Mouse (Mus musculus) embryonic facial prominence, embryonic 15.5 days (tissue): ENCODE measurements around the gene Uaca. TPM values are rescaled to one million over a fixed set of nuclear protein-coding genes. Genes with fewer than 3 reads are reported as not detected.

Experiments used
- ATAC-seq: fragments of 200-750 bp; cut with Nextera tagmentation; 2 replicates; pipeline ENCODE4 v1.8.0; 2017; ENCODE audit warnings: low read depth, moderate TSS enrichment; ENCODE audit not compliant: insufficient number of reproducible peaks, low FRiP score, low TSS enrichment
- H3K27ac ChIP-seq: fragments of 300-500 bp; sonication (generic); replicated peaks from 2 replicates; pipeline ENCODE4 v1.5.1; 2015; ENCODE audit warnings: mild to moderate bottlenecking, inconsistent platforms
- H3K27me3 ChIP-seq: fragments of 300-500 bp; sonication (generic); 2 replicates; pipeline ENCODE4 v1.6.1; 2015; ENCODE audit warnings: inconsistent platforms
- H3K36me3 ChIP-seq: fragments of 300-500 bp; sonication (generic); 2 replicates; pipeline ENCODE4 v1.6.1; 2015; ENCODE audit warnings: mild to moderate bottlenecking, inconsistent platforms
- H3K4me1 ChIP-seq: fragments of 300-500 bp; sonication (generic); 2 replicates; pipeline ENCODE4 v1.6.1; 2015; ENCODE audit warnings: inconsistent platforms
- H3K4me2 ChIP-seq: fragments of 300-500 bp; sonication (generic); replicated peaks from 2 replicates; pipeline ENCODE4 v1.6.1; 2015; ENCODE audit warnings: mild to moderate bottlenecking, inconsistent platforms
- H3K4me3 ChIP-seq: fragments of 300-500 bp; sonication (generic); replicated peaks from 2 replicates; pipeline ENCODE4 v1.5.1; 2015; ENCODE audit warnings: mild to moderate bottlenecking, inconsistent platforms
- H3K9ac ChIP-seq: fragments of 300-500 bp; sonication (generic); 2 replicates; pipeline ENCODE4 v1.6.1; 2015; ENCODE audit warnings: inconsistent platforms
- H3K9me3 ChIP-seq: fragments of 300-500 bp; sonication (generic); replicated peaks from 2 replicates; pipeline ENCODE4 v1.6.1; 2016; ENCODE audit warnings: inconsistent platforms
- WGBS: fragments of 180-500 bp; shearing (Covaris S2); methylation state at CpG from one replicate; pipeline ENCODE4 v1.1.7; 2015; 5-methylcytosine and 5-hydroxymethylcytosine counted together
- polyA plus RNA-seq: library from polyadenylated mRNA; unstranded; fragments of >200 nt; fragmentation: Nextera tagmentation; extraction: Ambion mirVana; gene quantifications from 2 replicates; pipeline ENCODE4 v1.2.1, GENCODE M21; 2015

Uaca gene
- 33.9 and 38.2 TPM in 2 replicates for polyA plus RNA-seq

- WGBS: under 1% methylated on average over 45 of the region's 45 CpGs
These were observed at the start of gene Uaca for GRCm38 (mm10) chr9:60794210-60794840. Gene Uaca, plus strand, starts transcription at chr9:60794542.

GRCm38 (mm10) chr9:60744971-60745370, 49.4 kb upstream of the Uaca start:
- Histone ChIP-seq H3K4me1 (peaks cover 12% of the 10 kb centered on the region), H3K4me2 (no peak overlapping the region), H3K9me3 (no peaks in the 10 kb centered on the region), H3K4me3 (no peak overlapping the region), H3K27ac (no peak overlapping the region), H3K27me3 (no peaks in the 10 kb centered on the region; the same call in 1 of the 2 replicates), H3K36me3 (no peaks in the 10 kb centered on the region), H3K9ac (0 out of 2 replicates have a peak overlapping the region, but pooled peaks have one; percentile 5)
- ATAC-seq: no peak
- WGBS: 47% methylated on average over 4 of the region's 4 CpGs

More at GRCm38 (mm10) chr9:60794210-60794840, at the start of gene Uaca:
- peak within 1 kb of the TSS; percentile 84 for H3K4me2 ChIP-seq
- ATAC-seq: peak; percentile 95
- H3K4me3 ChIP-seq: peak within 1 kb of the TSS; percentile 91
- H3K9ac ChIP-seq: peak within 1 kb of the TSS; percentile 77
- H3K27ac ChIP-seq: peak within 1 kb of the TSS; percentile 85
- H3K27me3 ChIP-seq: no peaks in the 10 kb centered on the region
- no peaks in the 10 kb centered on the region for H3K36me3 ChIP-seq
- peaks cover 11% of the 10 kb centered on the region for H3K4me1 ChIP-seq
- no peaks in the 10 kb centered on the region for H3K9me3 ChIP-seq

- no peaks in the 10 kb centered on the region for H3K9me3 ChIP-seq
- no peak overlapping the region for H3K4me3 ChIP-seq
- WGBS: 53% methylated on average over 6 of the region's 6 CpGs
- H3K27me3 ChIP-seq: no peaks in the 10 kb centered on the region; the same call in 1 of the 2 replicates
- H3K4me2 ChIP-seq: no peak overlapping the region
- ATAC-seq: no peak
- H3K9ac ChIP-seq: no peak overlapping the region
- no peak overlapping the region for H3K27ac ChIP-seq
- peaks cover 12% of the 10 kb centered on the region for H3K4me1 ChIP-seq
- no peaks in the 10 kb centered on the region for H3K36me3 ChIP-seq
These were observed 47.8 kb upstream of the Uaca start for GRCm38 (mm10) chr9:60746561-60746960.

GRCm38 (mm10) chr9:60747672-60748071, 46.7 kb upstream of the Uaca start:
- H3K4me3 ChIP-seq: no peak overlapping the region
- H3K27me3 ChIP-seq: no peaks in the 10 kb centered on the region; the same call in 1 of the 2 replicates
- no peaks in the 10 kb centered on the region for H3K9me3 ChIP-seq
- ATAC-seq: no peak
- peaks cover 9% of the 10 kb centered on the region for H3K4me1 ChIP-seq
- H3K27ac ChIP-seq: no peak overlapping the region
- H3K4me2 ChIP-seq: no peak overlapping the region
- H3K9ac ChIP-seq: no peak overlapping the region
- 81% methylated on average over 5 of the region's 5 CpGs for WGBS
- H3K36me3 ChIP-seq: no peaks in the 10 kb centered on the region

GRCm38 (mm10) chr9:60748191-60748590, 46.2 kb upstream of the Uaca start:
- Histone ChIP-seq H3K27ac (no peak overlapping the region), H3K27me3 (no peaks in the 10 kb centered on the region; the same call in 1 of the 2 replicates)
- ATAC-seq: no peak

GRCm38 (mm10) chr9:60749105-60749504, 45.2 kb upstream of the Uaca start:
- Histone ChIP-seq H3K4me3 (no peak overlapping the region), H3K4me1 (no peaks in the 10 kb centered on the region), H3K27ac (no peak overlapping the region), H3K36me3 (no peaks in the 10 kb centered on the region), H3K4me2 (no peak overlapping the region), H3K9ac (no peak overlapping the region), H3K9me3 (no peaks in the 10 kb centered on the region), H3K27me3 (no peaks in the 10 kb centered on the region; the same call in 1 of the 2 replicates)
- ATAC-seq: no peak
- 83% methylated on average over 2 of the region's 2 CpGs for WGBS

More at GRCm38 (mm10) chr9:60748191-60748590, 46.2 kb upstream of the Uaca start:
- no peak overlapping the region for H3K4me3 ChIP-seq
- no peaks in the 10 kb centered on the region for H3K36me3 ChIP-seq
- no peak overlapping the region for H3K9ac ChIP-seq
- no peak overlapping the region for H3K4me2 ChIP-seq
- no peaks in the 10 kb centered on the region for H3K9me3 ChIP-seq
- H3K4me1 ChIP-seq: peaks cover 4% of the 10 kb centered on the region
- 86% methylated on average over 2 of the region's 2 CpGs for WGBS

GRCm38 (mm10) chr9:60751098-60751497, 43.2 kb upstream of the Uaca start:
- Histone ChIP-seq H3K9ac (no peak overlapping the region), H3K36me3 (no peaks in the 10 kb centered on the region), H3K27me3 (no peaks in the 10 kb centered on the region), H3K4me2 (no peak overlapping the region), H3K27ac (no peak overlapping the region), H3K9me3 (no peaks in the 10 kb centered on the region), H3K4me3 (no peak overlapping the region), H3K4me1 (no peaks in the 10 kb centered on the region)
- WGBS: 86% methylated on average over 5 of the region's 5 CpGs
- no peak for ATAC-seq

- H3K36me3 ChIP-seq: no peaks in the 10 kb centered on the region
- ATAC-seq: no peak
- no peak overlapping the region for H3K4me3 ChIP-seq
- H3K9me3 ChIP-seq: no peaks in the 10 kb centered on the region
- H3K4me2 ChIP-seq: no peak overlapping the region
- H3K27me3 ChIP-seq: no peaks in the 10 kb centered on the region
- WGBS: 58% methylated on average over 6 of the region's 6 CpGs
- no peak overlapping the region for H3K27ac ChIP-seq
- no peaks in the 10 kb centered on the region for H3K4me1 ChIP-seq
- no peak overlapping the region for H3K9ac ChIP-seq
These were observed 42.4 kb upstream of the Uaca start for GRCm38 (mm10) chr9:60751971-60752370.

- Histone ChIP-seq H3K9me3 (no peaks in the 10 kb centered on the region), H3K9ac (no peak overlapping the region), H3K27ac (no peak overlapping the region), H3K36me3 (no peaks in the 10 kb centered on the region), H3K4me3 (no peak overlapping the region), H3K4me2 (no peak overlapping the region), H3K4me1 (0 out of 2 replicates have a peak, but pooled peaks cover under 1% of the 10 kb centered on the region), H3K27me3 (no peaks in the 10 kb centered on the region)
- ATAC-seq: no peak
These were observed 41.7 kb upstream of the Uaca start for GRCm38 (mm10) chr9:60752636-60753035.

GRCm38 (mm10) chr9:60756258-60756657, 38.1 kb upstream of the Uaca start:
- no peaks in the 10 kb centered on the region for H3K36me3 ChIP-seq
- no peaks in the 10 kb centered on the region for H3K9me3 ChIP-seq
- no peak overlapping the region for H3K9ac ChIP-seq
- peaks cover 13% of the 10 kb centered on the region for H3K4me1 ChIP-seq
- no peak overlapping the region for H3K4me3 ChIP-seq
- 35% methylated on average over 6 of the region's 6 CpGs for WGBS
- H3K27ac ChIP-seq: no peak overlapping the region
- H3K4me2 ChIP-seq: no peak overlapping the region
- H3K27me3 ChIP-seq: no peaks in the 10 kb centered on the region
- ATAC-seq: no peak

GRCm38 (mm10) chr9:60756866-60757740, 37.2 kb upstream of the Uaca start:
- no peaks in the 10 kb centered on the region for H3K9me3 ChIP-seq
- no peak overlapping the region for H3K4me2 ChIP-seq
- ATAC-seq: no peak
- peaks cover 13% of the 10 kb centered on the region for H3K4me1 ChIP-seq
- H3K4me3 ChIP-seq: no peak overlapping the region
- WGBS: 77% methylated on average over 15 of the region's 15 CpGs
- H3K27ac ChIP-seq: no peak overlapping the region
- H3K36me3 ChIP-seq: no peaks in the 10 kb centered on the region
- H3K9ac ChIP-seq: no peak overlapping the region
- no peaks in the 10 kb centered on the region for H3K27me3 ChIP-seq
